Mouse (Mus musculus) adrenal gland, postnatal 4 days (tissue): ENCODE measurements at regions not wholly inside any gene's neighbourhood (a gene's known extent, or its start where the extent isn't known, plus 50 kb on each side); places are given as distances from the start of the nearest gene placed in this dataset.

Experiments
- DNase-seq, 2 experiments: peaks; one replicate each; pipeline ENCODE4 v3.0.0; 2021 to 2022; ENCODE audit warnings: low spot score in 2 of 2, mixed read lengths in 2 of 2

DNA sequence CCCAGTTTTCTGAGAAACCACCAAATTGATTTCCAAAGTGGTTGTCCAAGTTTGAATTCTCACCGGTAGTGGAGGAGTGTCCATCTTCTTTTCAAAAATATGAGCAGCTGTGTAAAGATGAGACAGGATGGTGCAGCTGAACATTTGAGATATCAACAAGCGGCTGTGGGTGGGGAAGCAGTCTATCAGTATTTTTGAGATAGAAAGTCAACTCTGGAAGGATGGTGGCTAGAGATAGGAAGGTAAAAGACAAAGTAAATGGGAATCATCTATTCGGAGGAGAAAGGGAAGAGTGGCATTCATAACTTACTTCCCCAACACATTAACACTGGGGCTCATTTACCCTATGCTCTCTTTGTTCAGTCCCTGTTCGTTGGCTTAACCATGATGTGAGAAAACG, 146.9 kb upstream of the Gmnc start:
- DNase-seq, result no peak

DNA sequence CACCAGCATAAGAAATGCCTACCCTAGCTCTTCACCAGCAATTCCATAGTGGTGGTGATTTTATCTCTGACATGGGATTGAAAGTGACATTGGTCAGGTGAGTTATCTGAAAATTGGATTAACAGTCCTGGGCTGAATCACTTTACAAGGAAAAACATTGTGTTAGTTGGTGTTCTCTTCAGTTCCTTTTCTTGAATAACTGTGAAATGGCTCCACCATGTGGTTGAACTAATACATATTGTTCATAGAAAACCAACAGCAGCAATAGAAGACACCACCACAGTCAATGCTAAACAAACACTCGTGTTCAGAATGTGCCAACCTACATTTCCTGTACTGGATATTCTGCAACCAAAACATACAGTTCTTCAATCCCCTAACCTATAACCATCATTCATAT, 147.5 kb upstream of the Gmnc start:
- no peak for DNase-seq

DNA sequence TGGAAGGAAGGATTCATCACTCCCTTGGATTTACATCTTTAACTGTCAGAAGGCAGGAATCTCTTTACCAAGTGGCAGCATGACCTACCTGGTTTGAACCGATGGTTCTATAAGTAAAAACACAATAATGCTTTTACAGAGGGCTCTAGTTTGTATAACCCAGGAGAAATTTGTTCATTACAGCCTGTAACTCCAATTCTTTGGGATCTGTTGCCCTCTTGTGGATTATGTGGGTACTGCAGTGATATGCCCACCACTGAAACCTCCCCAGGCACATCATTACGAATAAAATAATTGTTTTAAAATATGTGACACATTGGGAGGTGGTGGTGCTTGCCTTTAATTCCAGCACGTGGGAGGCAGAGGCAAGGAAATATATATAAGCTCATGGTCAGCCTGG, 148.6 kb upstream of the Gmnc start:
- DNase-seq, result peak in 1 of 2 experiments; percentile 7

DNA sequence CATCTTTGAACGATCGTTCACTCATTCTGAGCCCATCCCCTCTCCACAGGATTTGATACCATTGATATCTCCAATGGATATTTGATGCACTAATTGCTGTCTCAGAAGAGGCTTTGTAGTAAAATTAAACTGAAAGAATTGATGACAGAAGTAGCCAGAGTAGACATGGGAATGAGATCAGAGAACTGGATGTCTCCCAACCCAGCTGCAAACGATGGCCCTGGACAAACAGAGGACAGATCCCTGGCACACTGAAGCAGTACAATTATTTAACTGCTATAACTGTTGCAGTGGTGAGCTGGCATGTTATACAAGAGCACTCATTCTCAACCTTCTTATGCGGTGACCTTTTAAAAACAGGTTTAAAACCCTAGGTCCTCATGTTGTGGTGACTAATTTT, 151.5 kb upstream of the Ostn start:
- DNase-seq, result no peak

DNA sequence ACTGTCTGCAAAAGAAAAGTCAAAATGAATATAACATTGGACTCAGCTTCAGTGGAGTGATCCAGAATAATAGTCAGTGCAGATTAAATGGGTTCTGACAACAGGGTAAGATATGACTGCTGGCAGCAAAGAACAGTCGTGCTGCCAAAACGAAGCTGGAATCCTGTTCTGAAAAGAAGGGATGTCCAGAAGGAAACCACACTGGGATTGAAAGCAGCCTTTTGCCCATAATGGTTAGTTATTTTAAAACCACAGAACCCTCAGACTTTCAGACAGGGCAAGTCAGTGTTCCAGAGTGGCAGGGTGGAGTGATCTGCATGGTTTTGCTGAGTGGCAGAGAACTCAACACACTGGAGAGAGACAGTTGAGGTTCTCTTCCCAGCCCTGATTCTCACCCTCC, 111.6 kb upstream of the Ostn start:
- no peak for DNase-seq
